Mouse (Mus musculus) hindlimb bud, embryonic 11.5 days (tissue): Measurements from ENCODE around the gene H2-DMb2.

ENCODE experiments used
- DNase-seq: peaks from one replicate; pipeline ENCODE4 v3.0.0-alpha.2; 2012; ENCODE audit warnings: low read depth, low spot score; ENCODE audit errors: extremely low spot score

The H2-DMb2 gene

DNA sequence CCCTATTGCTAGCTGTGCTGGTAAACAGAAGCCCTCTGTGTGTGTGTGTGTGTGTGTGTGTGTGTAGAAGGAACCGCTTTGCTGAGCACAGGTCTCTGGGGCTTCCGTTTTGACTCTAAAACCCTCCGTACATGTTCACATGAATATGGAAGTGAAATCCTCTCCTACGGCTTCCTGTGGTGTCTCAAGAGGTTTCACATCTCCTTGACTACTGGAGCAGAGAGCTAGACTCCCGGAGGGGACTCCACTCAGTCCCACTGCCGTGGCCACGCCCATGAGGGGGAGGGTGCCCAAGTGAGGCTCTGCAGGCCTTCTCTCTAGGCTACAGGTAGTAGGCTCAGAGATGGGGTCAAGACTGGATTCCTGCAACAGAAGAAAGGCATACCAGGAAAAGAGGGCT is at the start of gene H2-DMb2:
Gene H2-DMb2 (plus strand): TSS at position 275 of the 400 bp plus-strand sequence.
- no peak for DNase-seq

GRCm38 (mm10) chr17:34094283-34095035 is 48.6 kb upstream of the H2-DMb2 start:
- DNase-seq = no peak

DNA sequence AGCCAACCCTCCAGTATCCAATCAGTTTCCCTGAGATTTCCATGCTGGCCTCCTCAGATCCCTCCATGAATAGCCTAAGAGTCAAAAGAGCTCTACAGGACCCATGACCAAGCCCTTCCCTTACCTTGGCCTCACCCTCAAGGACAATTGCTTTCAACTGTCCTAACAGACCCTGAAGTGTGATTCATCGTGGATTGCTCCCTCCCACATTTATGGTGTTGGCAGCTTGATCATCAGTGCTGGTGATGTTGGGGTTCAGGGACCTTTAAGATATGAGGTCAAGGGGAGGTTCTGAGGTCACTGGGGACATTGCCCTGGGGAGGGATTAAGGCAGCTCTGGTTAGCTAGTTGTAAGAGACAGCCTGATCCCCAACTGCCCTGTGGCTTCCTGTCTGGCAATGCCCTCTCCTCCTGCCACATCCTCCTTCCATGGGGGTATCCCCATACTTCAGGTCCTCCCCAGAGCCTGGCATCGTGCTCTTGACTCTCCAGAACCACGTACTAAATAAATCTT is 46.6 kb upstream of the H2-DMb2 start:
- no peak for DNase-seq

- no peak for DNase-seq
Observed at GRCm38 (mm10) chr17:34097272-34097671, 45.8 kb upstream of the H2-DMb2 start.

GRCm38 (mm10) chr17:34098709-34099479 is 44.2 kb upstream of the H2-DMb2 start:
- DNase-seq = no peak

GRCm38 (mm10) chr17:34099531-34099930 is 43.6 kb upstream of the H2-DMb2 start:
- no peak for DNase-seq

- DNase-seq = no peak
Observed at GRCm38 (mm10) chr17:34101185-34101584, 41.9 kb upstream of the H2-DMb2 start.

GRCm38 (mm10) chr17:34101604-34102032 is 41.5 kb upstream of the H2-DMb2 start:
- DNase-seq = no peak

DNA sequence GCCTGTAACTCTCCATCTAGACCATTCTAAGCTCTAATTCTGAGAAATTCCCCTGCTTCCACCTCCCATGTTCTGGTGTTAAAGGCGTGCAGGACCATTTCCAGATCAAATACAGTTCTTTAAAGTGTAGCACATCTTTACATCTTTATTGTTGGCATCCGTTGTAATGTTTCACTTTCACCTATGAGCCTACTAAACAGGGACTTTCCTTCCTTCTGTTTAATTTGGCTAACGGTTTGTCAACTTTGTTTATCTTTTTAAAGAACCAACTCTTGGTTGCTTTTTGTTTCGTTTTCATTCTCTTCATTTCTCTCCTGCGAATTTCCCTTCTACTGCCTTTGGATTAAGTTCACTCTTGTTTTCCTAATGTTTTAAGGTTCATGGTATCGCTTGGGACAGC is 40.3 kb upstream of the H2-DMb2 start:
- DNase-seq = no peak

- no peak for DNase-seq
Observed at GRCm38 (mm10) chr17:34104804-34105203, 38.3 kb upstream of the H2-DMb2 start.

- DNase-seq = no peak
Observed at GRCm38 (mm10) chr17:34106555-34106954, 36.6 kb upstream of the H2-DMb2 start.

GRCm38 (mm10) chr17:34107109-34107867 is 35.8 kb upstream of the H2-DMb2 start:
- no peak for DNase-seq

DNA sequence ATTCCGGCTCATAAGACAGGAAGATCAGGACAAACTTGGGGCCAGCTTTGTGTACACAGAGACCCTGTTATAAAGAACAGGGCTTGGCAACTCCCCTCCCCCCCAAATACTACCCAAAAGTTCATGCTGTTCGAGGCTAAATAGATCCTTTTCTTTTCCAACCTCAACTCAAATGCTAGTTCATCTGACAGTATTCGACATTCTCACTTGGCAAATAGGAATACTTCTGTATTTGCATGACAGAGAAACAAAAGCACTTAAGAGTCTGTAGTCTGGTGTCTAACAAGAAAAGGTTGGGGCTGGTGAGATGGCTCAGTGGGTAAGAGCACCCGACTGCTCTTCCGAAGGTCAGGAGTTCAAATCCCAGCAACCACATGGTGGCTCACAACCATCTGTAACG is 34.6 kb upstream of the H2-DMb2 start:
- DNase-seq = no peak

GRCm38 (mm10) chr17:34109038-34109805 is 33.9 kb upstream of the H2-DMb2 start:
- DNase-seq = no peak

DNA sequence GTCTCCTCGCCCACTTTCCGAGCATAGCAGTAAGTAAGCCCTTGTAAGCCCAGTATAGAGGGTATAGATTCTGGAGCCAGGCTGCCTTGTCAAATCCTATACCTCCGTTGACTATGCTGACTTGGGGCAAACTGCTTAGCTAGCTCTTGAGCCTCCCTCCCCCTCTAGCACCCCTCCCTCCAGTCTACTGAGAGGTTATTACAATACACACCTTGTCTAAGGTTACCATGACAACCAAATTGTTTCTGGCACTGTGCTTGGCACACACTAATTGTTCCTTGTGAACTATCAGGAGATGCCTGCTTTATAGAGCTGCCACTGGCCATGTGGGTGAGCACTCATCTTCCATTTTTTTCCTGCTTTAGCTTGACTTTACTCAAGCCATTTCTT is 33.3 kb upstream of the H2-DMb2 start:
- no peak for DNase-seq

DNA sequence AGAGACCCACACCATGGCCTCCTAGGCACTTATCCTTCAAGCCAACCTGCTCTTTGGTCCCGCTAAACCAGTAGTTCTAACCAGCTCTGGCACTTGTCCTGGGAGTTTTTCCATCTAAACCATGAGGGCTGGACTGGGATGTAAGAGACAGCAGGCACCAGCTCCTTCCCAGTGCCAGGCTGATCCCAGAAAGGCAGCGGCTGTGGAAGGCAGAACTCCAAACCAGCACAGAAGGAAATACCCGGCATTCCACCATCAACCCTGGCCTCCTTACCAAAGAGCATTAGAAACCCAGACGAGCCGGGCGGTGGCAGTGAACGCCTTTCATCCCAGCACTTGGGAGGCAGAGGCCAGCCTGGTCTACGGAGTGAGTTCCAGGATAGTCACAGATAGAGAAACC is 32.8 kb upstream of the H2-DMb2 start:
- DNase-seq = no peak

DNA sequence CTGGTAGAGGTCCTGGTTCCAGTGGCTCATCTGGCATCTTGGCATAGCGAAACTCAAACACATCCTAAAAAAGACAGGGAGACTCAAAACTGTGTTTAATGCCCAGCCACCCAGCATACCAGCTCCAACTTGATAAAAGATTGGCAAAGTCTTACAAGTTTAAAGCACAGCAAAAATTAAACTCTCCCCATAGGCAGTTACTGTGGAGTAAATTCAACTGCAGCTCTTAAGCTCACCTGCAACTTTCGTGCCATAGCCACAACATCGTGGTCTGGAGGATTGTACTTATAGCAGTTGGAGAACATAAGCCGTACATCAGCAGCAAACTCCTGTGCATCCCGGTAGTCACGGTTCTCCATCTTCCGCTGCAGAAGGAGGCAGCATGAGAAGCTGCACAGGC is 29.0 kb upstream of the H2-DMb2 start:
- no peak for DNase-seq

GRCm38 (mm10) chr17:34116736-34117370 is 26.3 kb upstream of the H2-DMb2 start:
- no peak for DNase-seq

GRCm38 (mm10) chr17:34117421-34118112 is 25.5 kb upstream of the H2-DMb2 start:
- no peak for DNase-seq
